Mouse (Mus musculus) thymus, adult 2 months (tissue): Measurements from ENCODE around the gene Ubap1l.

Experiments used
- CTCF ChIP-seq: fragments of 200-500 bp; IDR thresholded peaks from 2 replicates; pipeline ENCODE4 v1.5.1; 2012; ENCODE audit warnings: mild to moderate bottlenecking, control low read depth, low read length, moderate library complexity, borderline replicate concordance; ENCODE audit not compliant: control insufficient read depth, poor library complexity, insufficient read depth; ENCODE audit errors: extremely low read depth
- POLR2A ChIP-seq: fragments of 200-500 bp; IDR thresholded peaks from 2 replicates; pipeline ENCODE4 v1.6.1; 2012; ENCODE audit warnings: mild to moderate bottlenecking, low read length, control low read depth, moderate library complexity; ENCODE audit not compliant: control insufficient read depth, poor library complexity, insufficient read depth; ENCODE audit errors: extremely low read depth

DNA sequence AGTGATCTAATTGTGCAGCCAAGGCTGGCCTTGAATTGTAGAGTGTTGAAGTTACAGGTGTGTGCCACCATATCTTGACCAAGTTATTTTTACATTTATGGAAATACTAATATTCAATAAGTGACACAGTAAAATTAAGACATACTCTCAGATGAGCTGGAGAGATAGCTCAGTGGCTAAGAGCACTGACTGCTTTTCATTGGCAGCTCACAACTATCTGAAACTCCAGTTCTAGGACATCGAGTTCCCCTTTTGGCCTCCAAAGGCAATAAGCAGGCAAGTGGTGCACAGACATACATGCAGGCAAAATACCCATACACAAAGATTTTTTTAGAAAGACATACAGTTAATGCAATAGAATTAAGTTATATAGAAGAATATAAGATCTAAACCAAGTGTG lies 47.0 kb upstream of the Ubap1l start:
- TF ChIP-seq POLR2A (no peak), CTCF (no peak)
